Mouse (Mus musculus) erythroid progenitor cell, adult 5-6 weeks (primary cell): Measurements from ENCODE around the gene Gm7358. TPM values are rescaled to one million over a fixed set of nuclear protein-coding genes. Genes with fewer than 3 reads are reported as not detected.
"Not testable (repeated sequence)": the region's sequence is repeated elsewhere in the genome, so short reads cannot be mapped to it uniquely, and the experiment has no call there.

Source experiments
- ATAC-seq: replicated peaks from 2 replicates; pipeline ENCODE4 v1.8.0; 2016; ENCODE audit warnings: moderate number of reproducible peaks, mild to moderate bottlenecking, moderate TSS enrichment, inconsistent platforms; ENCODE audit not compliant: poor library complexity, low FRiP score, severe bottlenecking
- total RNA-seq, 2 experiments: library from RNA; stranded (forward) in 1 of 2; stranded (reverse) in 1 of 2; fragments of 150-400 nt in 1 of 2; fragments of 186-747, 209-891 nt in 1 of 2; gene quantifications; 2 replicates each; pipeline versions ENCODE4 v1.2.3 to v1.2.4; 2015 to 2017; ENCODE audit warnings: low replicate concordance in 2 of 2

The Gm7358 gene
- total RNA-seq (2015; ENCODE audit: low replicate concordance) (not detected in 2 replicates), total RNA-seq (2017; ENCODE audit: low replicate concordance) (not detected in 2 replicates)

DNA sequence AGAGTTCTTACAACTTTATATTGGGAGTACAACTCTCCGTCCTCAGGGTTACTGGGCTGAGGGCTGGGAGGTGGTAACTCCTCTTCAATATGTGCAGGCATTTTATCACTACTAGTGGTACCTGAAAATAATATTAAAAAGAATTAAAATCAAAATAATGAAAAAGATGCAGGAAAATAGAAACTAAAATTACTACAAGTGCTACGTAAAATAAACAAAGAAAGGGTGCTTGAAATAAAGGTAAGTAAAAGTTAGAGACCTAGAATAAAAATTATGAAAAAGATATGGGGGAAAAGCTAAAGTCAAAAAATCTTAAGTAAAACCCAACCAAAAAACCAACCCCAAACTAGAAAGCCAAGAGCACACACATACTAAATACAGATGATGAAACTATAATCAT is at the start of gene Gm7358:
TSS of gene Gm7358 (minus strand) at position 101 of the 400 bp plus-strand sequence.
- not testable (repeated sequence) for ATAC-seq

DNA sequence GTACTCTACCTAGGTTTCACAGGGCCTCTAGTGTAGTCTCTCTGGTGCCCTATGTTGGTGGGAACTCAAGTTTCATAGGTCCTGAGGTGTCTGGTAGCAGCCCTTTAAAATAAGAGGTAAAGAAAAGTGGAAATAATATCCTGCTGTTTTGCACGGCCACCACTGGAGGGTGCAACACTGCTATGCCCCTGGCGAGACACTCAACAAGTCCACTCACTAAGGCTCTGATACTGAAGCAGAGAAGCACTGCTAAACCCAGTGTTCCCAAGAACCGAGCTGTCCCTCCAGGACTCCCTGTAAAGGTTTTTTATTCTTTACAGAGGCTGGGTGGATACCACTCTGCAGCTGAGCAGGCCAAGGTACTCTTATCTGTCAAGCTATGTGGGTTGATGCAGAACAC is 43.7 kb upstream of the Gm7358 start:
- ATAC-seq = not testable (repeated sequence)

DNA sequence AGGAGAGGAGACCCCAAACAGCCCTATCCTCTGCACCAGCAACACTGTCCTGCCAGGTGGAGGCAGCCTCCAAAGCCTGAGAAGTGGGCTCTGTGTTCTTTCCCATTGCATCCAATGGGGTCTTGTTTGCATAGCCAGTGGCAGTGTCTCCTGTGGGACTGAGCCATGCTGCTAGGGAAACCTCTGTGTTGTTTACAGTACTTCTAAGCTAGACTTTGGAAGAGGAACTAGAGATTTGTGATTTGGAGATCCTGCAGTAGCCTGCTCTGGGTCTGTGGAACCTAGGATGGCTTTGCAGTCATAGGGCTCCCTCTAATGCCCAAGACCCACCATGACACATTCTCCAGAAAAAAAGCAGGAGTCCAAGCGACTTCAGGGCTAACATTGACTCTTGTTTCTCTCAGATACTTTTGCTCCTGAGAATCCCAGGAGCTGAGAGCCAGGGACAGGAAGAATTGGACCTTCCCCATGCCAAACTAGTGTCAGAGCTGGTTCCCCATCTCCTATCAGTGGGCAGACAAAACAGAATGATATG is 42.2 kb upstream of the Gm7358 start:
- not testable (repeated sequence) for ATAC-seq

DNA sequence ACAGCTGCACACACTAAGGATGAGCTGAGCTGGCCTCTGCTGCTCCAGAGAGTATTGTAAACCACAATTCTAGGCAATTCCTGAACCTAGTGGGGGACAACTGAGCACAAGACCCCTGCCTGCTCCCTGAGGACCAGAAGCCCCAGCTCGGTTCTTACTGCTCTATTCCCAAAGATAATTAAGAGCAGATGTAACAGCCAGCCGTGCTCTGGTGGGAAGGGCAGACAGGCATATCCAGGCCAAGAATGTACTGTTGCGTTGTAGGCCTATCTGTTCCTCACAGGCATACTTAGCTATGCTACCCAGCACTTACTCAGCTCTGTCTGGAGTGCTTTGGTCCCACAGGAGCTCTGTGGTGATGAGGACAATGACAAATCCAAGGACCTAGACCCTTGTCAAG is 40.6 kb upstream of the Gm7358 start:
- not testable (repeated sequence) for ATAC-seq

DNA sequence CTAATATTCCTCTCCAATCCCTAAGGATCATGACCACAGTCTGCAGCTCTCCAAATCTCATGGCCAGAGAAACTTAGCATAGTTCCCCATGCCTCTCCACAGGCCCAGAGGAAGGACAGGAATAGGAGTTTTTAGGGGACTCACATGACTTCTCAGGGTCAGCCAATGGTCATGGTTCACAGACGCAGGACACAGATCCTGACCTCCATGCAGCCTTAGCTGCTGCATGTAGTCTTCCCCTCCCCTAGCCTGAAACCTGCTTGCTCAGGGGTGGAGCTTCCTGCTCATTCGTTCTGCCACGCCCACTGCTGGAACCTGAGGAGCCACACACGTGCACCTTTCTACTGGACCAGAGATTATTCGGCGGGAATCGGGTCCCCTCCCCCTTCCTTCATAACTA is 34.8 kb upstream of the Gm7358 start:
- ATAC-seq = not testable (repeated sequence)

DNA sequence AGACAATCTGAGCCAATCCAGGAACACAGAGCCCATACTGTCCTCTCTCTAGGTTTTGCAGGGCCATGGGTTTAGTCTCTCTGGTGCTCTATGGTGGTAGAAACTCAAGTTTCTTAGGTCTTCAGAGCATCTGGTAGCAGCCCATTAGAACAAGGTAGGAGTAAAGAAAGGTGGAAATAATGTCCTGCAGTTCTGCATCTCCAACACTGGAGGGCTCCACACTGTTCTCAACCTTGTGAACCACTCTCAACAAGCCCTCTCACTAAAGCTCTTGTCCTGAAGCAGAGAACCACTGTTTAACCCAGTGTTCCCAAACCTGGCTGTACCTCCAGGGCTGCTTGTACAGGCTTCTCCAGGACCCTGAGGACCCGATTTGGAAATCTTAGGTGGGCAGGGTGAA is 27.3 kb upstream of the Gm7358 start:
- ATAC-seq = not testable (repeated sequence)

DNA sequence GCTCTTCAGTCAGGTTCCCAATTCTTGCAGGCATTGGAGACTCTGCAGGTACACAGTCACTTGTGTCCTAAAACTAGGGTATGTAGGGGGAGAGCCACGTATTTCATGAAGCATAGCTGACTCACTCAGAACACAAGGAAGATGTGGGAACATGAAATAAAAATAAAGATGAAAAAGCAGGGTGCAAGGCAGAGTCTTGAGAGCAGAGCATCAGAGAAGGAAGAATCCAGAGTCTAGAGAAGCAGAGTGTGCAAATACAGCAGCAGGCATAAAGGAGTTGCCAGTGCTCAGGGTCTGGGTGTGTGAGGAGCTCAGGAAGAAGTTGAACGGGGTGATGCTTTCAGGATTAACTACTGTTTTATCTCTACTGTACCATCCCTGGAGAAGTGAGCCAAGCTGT is 17.5 kb downstream of the Gm7358 start:
- not testable (repeated sequence) for ATAC-seq

DNA sequence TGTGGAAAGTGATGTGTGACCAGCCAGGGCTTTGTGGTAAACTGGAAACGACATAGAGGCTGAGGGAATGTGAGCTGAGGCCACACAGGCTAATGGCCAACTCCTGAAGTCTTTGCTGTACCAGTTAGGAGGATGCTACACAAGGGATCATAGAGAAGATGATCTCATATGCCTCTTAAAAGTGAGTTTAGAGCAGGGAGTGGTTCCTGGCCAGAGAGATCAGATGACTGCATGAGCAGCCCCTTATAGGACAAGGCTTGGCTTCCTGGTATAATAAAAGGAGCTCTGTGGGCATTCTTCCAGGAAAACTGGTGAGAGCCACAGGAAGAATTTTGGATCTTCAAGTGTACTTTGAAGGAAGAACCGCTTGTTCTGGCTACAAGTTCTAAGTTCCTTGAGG is 22.3 kb downstream of the Gm7358 start:
- not testable (repeated sequence) for ATAC-seq

DNA sequence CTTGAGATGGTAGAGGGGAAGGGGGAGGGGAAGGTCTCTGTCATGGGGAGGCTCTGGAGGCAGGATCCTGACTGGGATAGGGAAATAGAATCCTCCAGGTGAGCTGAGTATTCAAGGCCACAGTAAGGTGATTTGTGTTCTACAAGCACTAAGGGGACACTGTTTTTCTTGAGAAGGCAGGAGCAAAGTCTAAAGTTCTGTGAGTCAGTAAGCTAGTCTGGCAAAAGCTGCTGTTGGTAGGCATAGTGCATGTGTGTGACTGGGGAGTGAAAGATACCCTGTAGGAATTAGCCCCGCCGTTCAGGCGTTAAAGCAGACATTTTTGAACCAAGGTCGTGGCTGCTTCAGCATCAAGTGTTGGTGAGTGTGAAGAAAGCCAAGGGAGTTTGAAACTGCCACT is 23.2 kb downstream of the Gm7358 start:
- ATAC-seq = not testable (repeated sequence)

Other genes starting within 250 kb of the Gm7358 start
- gene Gm7168, start 111.2 kb downstream of the Gm7358 start, total RNA-seq (2015; ENCODE audit: low replicate concordance) = not detected in 2 replicates
- gene Gm7168, start 111.2 kb downstream of the Gm7358 start, total RNA-seq (2017; ENCODE audit: low replicate concordance) = not detected in 2 replicates
- not detected in 2 replicates for gene Gm7356, start 55.8 kb downstream of the Gm7358 start, total RNA-seq (2015; ENCODE audit: low replicate concordance)
- not detected in 2 replicates for gene Gm7356, start 55.8 kb downstream of the Gm7358 start, total RNA-seq (2017; ENCODE audit: low replicate concordance)
- gene Dact2, start 144.8 kb upstream of the Gm7358 start, total RNA-seq (2015; ENCODE audit: low replicate concordance) = not detected in 2 replicates
- not detected in 2 replicates for gene Dact2, start 144.8 kb upstream of the Gm7358 start, total RNA-seq (2017; ENCODE audit: low replicate concordance)
- gene Smoc2, start 220.0 kb upstream of the Gm7358 start, total RNA-seq (2015; ENCODE audit: low replicate concordance) = not detected in 2 replicates
- gene Smoc2, start 220.0 kb upstream of the Gm7358 start, total RNA-seq (2017; ENCODE audit: low replicate concordance) = 0.39 TPM in 1 of 2 replicates, not detected in the other